Mouse (Mus musculus) small intestine, adult 2 months (tissue): ENCODE measurements around the gene Mmp27.

Source experiments
- CTCF ChIP-seq: fragments of 200-500 bp; IDR thresholded peaks from 2 replicates; pipeline ENCODE4 v1.5.1; 2012; ENCODE audit warnings: low read depth, mild to moderate bottlenecking, control low read depth, inconsistent platforms, low read length, moderate library complexity, mixed read lengths; ENCODE audit not compliant: insufficient replicate concordance, insufficient read length; ENCODE audit errors: extremely low read depth
- POLR2A ChIP-seq: fragments of 200-500 bp; IDR thresholded peaks from 2 replicates; pipeline ENCODE4 v1.6.1; 2012; ENCODE audit warnings: low read depth, mild to moderate bottlenecking, control low read depth, inconsistent platforms, low read length, moderate library complexity

GRCm38 (mm10) chr9:7545471-7545870 is 25.7 kb upstream of the Mmp27 start:
- TF ChIP-seq CTCF (no peak), POLR2A (no peak)
